Mouse (Mus musculus): ENCODE results near the gene E130308A19Rik. TPM values are rescaled to one million over a fixed set of nuclear protein-coding genes. Genes with fewer than 3 reads are reported as not detected.

E130308A19Rik gene
- polyA plus RNA-seq, 1 experiment from 2014 or later, result 29.3 TPM

DNA sequence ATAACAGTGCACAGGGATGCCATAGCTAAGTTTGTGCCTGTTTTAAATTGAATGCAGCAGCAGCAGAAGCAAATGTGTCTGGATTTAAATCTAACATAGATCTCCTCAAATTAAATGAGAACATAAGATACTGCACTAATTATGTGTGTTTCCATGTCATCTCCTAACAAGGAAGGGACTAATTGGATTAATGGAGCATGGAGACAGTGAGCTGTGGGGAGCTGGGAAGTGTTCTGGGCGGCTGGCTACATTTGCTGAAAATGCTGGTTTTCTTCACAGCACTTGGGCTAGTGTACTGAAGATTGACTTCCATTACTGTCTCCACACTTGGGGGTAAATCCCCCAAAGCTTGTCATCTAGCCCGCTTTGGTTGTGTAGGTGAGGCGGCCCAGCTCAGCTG is 89.5 kb downstream of the E130308A19Rik start:
- TF ChIP-seq CTCF (IDR thresholded peaks at IDR 0.05; ENCODE audit: low read depth), result no peak
- WGBS, result 90% methylated on average over 3 of the region's 3 CpGs
- no peak for DNase-seq
- no peak overlapping the region for H3K4me2 ChIP-seq
- no peak overlapping the region for H3K9ac ChIP-seq
- H3K27me3 ChIP-seq (ENCODE audit: insufficient read depth, low read length), result no peaks in the 10 kb centered on the region
- ATAC-seq (ENCODE audit: insufficient read depth), result no peak
- H3K27ac ChIP-seq (ENCODE audit: low read depth), result no peak overlapping the region
- peaks cover 9% of the 10 kb centered on the region; the same call in 1 of the 2 replicates for H3K4me1 ChIP-seq (ENCODE audit: insufficient read depth)
- 0 out of 2 replicates have a peak, but pooled peaks cover 4% of the 10 kb centered on the region for H3K36me3 ChIP-seq (ENCODE audit: insufficient read depth)
- no peak overlapping the region for H3K4me3 ChIP-seq (ENCODE audit: low read depth, low read length)
- H3K9me3 ChIP-seq (ENCODE audit: low read depth, low read length), result no peaks in the 10 kb centered on the region

DNA sequence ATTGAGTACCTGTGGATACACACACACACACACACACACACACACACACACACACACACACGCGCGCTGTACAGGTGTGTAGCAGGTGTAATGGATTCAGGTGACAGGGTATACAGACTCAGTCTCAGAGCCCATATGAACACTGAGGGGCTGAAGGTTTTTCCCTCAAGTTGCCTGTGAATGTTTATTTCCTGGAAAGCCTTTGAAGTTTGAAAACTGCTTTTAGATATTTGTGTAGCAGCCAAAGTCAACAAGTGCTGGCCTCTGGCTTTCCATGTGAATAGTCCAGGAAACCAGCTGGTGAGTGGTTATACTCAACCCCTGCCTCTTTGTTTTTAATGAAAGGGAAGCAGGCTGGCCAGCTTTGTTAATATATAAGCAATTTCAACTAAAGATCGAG is 91.3 kb downstream of the E130308A19Rik start:
- TF ChIP-seq CTCF (IDR thresholded peaks at IDR 0.05; ENCODE audit: low read depth), result no peak
- peak; percentile 77 for ATAC-seq (ENCODE audit: insufficient read depth)
- WGBS, result 48% methylated on average over 4 of the region's 4 CpGs
- Histone ChIP-seq H3K9ac (no peak overlapping the region), H3K4me2 (peak overlapping the region; percentile 23; the same call in 1 of the 2 replicates), H3K4me1 (ENCODE audit: insufficient read depth) (peaks cover 9% of the 10 kb centered on the region; the same call in 1 of the 2 replicates), H3K27ac (ENCODE audit: low read depth) (peak overlapping the region; percentile 66; the same call in 1 of the 2 replicates), H3K36me3 (ENCODE audit: insufficient read depth) (0 out of 2 replicates have a peak, but pooled peaks cover 4% of the 10 kb centered on the region), H3K4me3 (ENCODE audit: low read depth, low read length) (no peak overlapping the region), H3K9me3 (ENCODE audit: low read depth, low read length) (no peaks in the 10 kb centered on the region), H3K27me3 (ENCODE audit: insufficient read depth, low read length) (no peaks in the 10 kb centered on the region)
- DNase-seq, result peak; percentile 69

DNA sequence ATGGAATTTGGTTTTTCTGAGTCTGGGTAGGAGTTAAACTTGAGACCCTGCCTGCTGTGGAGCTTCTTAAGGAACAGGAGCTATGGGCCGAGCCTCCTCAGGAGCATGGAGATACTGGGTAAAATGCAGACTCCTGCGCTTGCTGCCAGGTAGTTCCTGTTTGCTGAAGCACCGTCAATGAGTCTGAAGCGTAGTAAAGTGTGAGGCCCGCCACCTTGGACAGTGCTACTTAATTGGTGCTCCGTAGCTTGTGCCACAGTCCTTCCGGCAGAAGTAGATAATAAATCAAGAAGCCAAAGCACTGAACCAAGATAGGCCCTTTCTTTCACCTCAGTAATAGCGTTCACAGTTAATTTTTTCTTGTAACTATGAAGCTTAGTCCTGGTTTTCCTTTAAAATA is 92.5 kb downstream of the E130308A19Rik start:
- H3K27me3 ChIP-seq (ENCODE audit: insufficient read depth, low read length), result no peaks in the 10 kb centered on the region
- no peak for TF ChIP-seq CTCF (IDR thresholded peaks at IDR 0.05; ENCODE audit: low read depth)
- no peak overlapping the region for H3K9ac ChIP-seq
- no peak overlapping the region for H3K27ac ChIP-seq (ENCODE audit: low read depth)
- H3K36me3 ChIP-seq (ENCODE audit: insufficient read depth), result 0 out of 2 replicates have a peak, but pooled peaks cover 4% of the 10 kb centered on the region
- H3K4me2 ChIP-seq, result no peak overlapping the region
- H3K9me3 ChIP-seq (ENCODE audit: low read depth, low read length), result no peaks in the 10 kb centered on the region
- ATAC-seq (ENCODE audit: insufficient read depth) (no peak), DNase-seq (peak; percentile 21)
- 42% methylated on average over 8 of the region's 8 CpGs for WGBS
- no peak overlapping the region for H3K4me3 ChIP-seq (ENCODE audit: low read depth, low read length)
- peaks cover 9% of the 10 kb centered on the region; the same call in 1 of the 2 replicates for H3K4me1 ChIP-seq (ENCODE audit: insufficient read depth)

DNA sequence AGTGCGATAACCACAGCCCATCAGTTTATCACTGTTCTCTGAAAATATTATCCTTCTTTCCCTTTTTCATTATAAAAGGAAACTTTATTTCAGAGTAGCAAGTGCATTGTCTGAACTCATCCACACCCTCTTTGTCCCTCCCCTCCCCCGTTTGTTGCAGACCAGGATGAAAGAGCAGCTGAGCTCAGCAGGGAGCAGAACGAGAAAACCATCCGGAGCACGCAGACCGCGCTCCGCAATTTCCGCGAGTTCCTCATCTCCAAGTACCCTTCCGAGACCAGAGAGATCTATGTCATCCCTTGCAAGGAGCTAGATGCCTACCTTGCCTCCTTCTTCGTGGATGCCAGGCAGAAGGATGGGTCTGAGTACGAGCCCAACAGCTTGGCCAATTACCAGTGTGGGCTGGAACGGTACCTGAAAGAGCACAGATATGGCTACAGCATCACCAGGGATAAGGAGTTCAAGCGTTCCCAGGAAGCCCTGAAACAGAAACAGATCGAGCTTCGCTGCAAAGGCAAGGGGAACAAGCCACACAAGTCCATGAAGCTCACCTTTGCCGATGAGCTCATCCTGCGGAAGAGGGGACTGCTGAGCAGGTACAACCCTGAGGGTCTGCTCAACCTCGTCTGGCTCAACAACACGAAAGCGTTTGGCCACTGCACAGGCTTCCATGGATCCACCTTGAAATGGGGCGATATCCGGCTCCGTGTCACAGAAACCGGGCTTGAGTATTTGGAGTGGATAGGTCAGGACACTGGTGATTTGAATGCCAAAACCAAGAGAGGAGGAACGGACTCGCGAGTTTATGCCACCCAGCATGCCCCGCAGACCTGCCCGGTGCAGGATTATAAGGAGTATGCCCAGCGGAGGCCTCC is 93.7 kb downstream of the E130308A19Rik start:
- H3K4me1 ChIP-seq (ENCODE audit: insufficient read depth), result peaks cover 9% of the 10 kb centered on the region; the same call in 1 of the 2 replicates
- H3K4me2 ChIP-seq, result no peak overlapping the region
- ATAC-seq (ENCODE audit: insufficient read depth) (no peak), DNase-seq (no peak)
- H3K4me3 ChIP-seq (ENCODE audit: low read depth, low read length), result no peak overlapping the region
- no peaks in the 10 kb centered on the region for H3K27me3 ChIP-seq (ENCODE audit: insufficient read depth, low read length)
- no peak overlapping the region for H3K27ac ChIP-seq (ENCODE audit: low read depth)
- WGBS, result 87% methylated on average over 32 of the region's 32 CpGs
- TF ChIP-seq CTCF (IDR thresholded peaks at IDR 0.05; ENCODE audit: low read depth), result no peak
- H3K36me3 ChIP-seq (ENCODE audit: insufficient read depth), result 0 out of 2 replicates have a peak, but pooled peaks cover 4% of the 10 kb centered on the region
- no peak overlapping the region for H3K9ac ChIP-seq
- H3K9me3 ChIP-seq (ENCODE audit: low read depth, low read length), result no peaks in the 10 kb centered on the region

DNA sequence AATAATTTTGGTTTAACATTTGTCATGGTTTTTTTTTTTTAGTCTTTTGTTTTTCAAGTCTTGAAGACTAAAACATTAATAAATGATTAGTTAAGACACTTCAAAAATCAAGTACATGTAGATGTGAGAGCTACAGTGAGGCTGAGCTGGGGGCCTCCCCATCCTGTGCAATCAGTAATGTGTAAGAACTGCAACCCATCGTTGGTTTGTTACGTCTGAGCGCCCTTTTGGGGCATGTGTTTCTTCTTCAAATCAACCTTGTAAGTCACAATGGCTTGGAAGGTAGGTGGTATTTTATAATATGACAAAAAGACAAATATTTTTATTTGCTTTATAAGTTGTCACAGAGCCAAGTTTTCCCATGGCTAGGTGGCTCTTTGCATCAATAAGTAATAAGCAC is 95.8 kb downstream of the E130308A19Rik start:
- 0 out of 2 replicates have a peak, but pooled peaks cover 4% of the 10 kb centered on the region for H3K36me3 ChIP-seq (ENCODE audit: insufficient read depth)
- H3K4me3 ChIP-seq (ENCODE audit: low read depth, low read length), result no peak overlapping the region
- H3K9me3 ChIP-seq (ENCODE audit: low read depth, low read length), result no peaks in the 10 kb centered on the region
- no peak overlapping the region for H3K27ac ChIP-seq (ENCODE audit: low read depth)
- peaks cover 5% of the 10 kb centered on the region; the same call in 1 of the 2 replicates for H3K4me1 ChIP-seq (ENCODE audit: insufficient read depth)
- WGBS, result 64% methylated on average over 3 of the region's 3 CpGs
- DNase-seq (no peak), ATAC-seq (ENCODE audit: insufficient read depth) (no peak)
- no peak for TF ChIP-seq CTCF (IDR thresholded peaks at IDR 0.05; ENCODE audit: low read depth)
- no peaks in the 10 kb centered on the region for H3K27me3 ChIP-seq (ENCODE audit: insufficient read depth, low read length)
- no peak overlapping the region for H3K9ac ChIP-seq
- no peak overlapping the region for H3K4me2 ChIP-seq

DNA sequence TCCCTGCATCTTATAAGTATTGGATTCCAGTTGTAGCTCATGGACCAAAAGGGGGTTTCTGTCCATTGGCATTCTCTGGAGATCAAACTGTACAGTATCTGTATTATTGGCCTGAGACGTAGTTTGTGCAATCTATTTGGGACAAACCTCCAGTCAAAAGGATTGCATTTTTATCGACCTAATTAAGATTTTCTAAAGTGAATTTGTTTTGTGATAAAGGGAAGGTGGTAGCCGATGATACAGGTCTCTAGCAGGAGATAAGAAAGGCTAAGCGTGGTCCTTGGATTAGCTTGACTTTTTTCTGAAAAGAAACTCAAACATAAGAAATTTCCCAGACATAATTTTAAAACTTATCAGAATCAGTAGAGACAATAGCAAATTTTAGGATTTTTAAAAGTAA is 99.6 kb downstream of the E130308A19Rik start:
- Histone ChIP-seq H3K4me1 (ENCODE audit: insufficient read depth) (no peaks in the 10 kb centered on the region), H3K9me3 (ENCODE audit: low read depth, low read length) (no peaks in the 10 kb centered on the region), H3K9ac (no peak overlapping the region), H3K27me3 (ENCODE audit: insufficient read depth, low read length) (no peaks in the 10 kb centered on the region), H3K4me3 (ENCODE audit: low read depth, low read length) (no peak overlapping the region), H3K4me2 (no peak overlapping the region), H3K27ac (ENCODE audit: low read depth) (no peak overlapping the region), H3K36me3 (ENCODE audit: insufficient read depth) (no peaks in the 10 kb centered on the region)
- ATAC-seq (ENCODE audit: insufficient read depth), result no peak
- no peak for DNase-seq
- WGBS, result 69% methylated on average over 4 of the region's 4 CpGs
- no peak for TF ChIP-seq CTCF (IDR thresholded peaks at IDR 0.05; ENCODE audit: low read depth)

DNA sequence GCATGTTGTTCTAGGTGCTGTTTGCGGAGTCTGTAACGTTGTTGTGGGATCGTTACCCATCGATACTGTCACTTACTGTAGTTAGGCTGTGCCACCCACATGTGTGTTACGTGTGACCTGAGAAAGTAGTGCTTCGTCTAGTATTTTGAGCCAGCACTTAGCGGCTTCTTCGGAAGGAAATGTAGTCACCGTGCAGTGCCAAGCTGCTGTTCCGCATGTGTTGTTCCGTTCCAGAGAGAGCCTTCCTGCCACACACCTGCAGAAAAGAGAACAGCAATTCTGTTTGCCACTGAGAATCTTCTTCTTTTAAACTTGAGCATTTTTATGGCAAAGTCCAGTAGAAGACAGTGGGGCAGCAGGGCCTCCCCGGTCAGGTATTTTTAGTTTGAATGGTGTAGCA is 100.5 kb downstream of the E130308A19Rik start:
- 94% methylated on average over 12 of the region's 12 CpGs for WGBS
- Histone ChIP-seq H3K27ac (ENCODE audit: low read depth) (no peak overlapping the region), H3K4me3 (ENCODE audit: low read depth, low read length) (no peak overlapping the region), H3K4me1 (ENCODE audit: insufficient read depth) (no peaks in the 10 kb centered on the region), H3K9me3 (ENCODE audit: low read depth, low read length) (no peaks in the 10 kb centered on the region), H3K36me3 (ENCODE audit: insufficient read depth) (no peaks in the 10 kb centered on the region), H3K4me2 (no peak overlapping the region), H3K27me3 (ENCODE audit: insufficient read depth, low read length) (no peaks in the 10 kb centered on the region), H3K9ac (no peak overlapping the region)
- ATAC-seq (ENCODE audit: insufficient read depth) (no peak), DNase-seq (no peak)
- TF ChIP-seq CTCF (IDR thresholded peaks at IDR 0.05; ENCODE audit: low read depth), result no peak
